Mouse (Mus musculus) C2C12 (cell line): ENCODE results near the gene Arid4a. TPM values are rescaled to one million over a fixed set of nuclear protein-coding genes. Genes with fewer than 3 reads are reported as not detected.

Experiments
- H3K27me3 ChIP-seq: one replicate; pipeline ENCODE4 v1.6.1; 2011; ENCODE audit not compliant: control insufficient read depth, insufficient read depth, insufficient read length
- H3K36me3 ChIP-seq: one replicate; pipeline ENCODE4 v1.6.1; 2011; ENCODE audit not compliant: control insufficient read depth, insufficient read depth
- H3K4me3 ChIP-seq: one replicate; pipeline ENCODE4 v1.5.1; 2011; ENCODE audit warnings: mild to moderate bottlenecking, control low read depth; ENCODE audit not compliant: poor library complexity, insufficient read depth, severe bottlenecking
- H3K79me2 ChIP-seq: one replicate; pipeline ENCODE4 v1.6.1; 2011; ENCODE audit not compliant: control insufficient read depth, insufficient read depth
- H3K79me3 ChIP-seq: one replicate; pipeline ENCODE4 v1.6.1; 2011; ENCODE audit warnings: low read depth, control low read depth
- H3ac ChIP-seq: one replicate; pipeline ENCODE3; 2011; ENCODE audit warnings: low read depth; ENCODE audit not compliant: control insufficient read depth, insufficient read length
- CEBPB ChIP-seq: IDR thresholded peaks from one replicate; pipeline ENCODE4 v1.6.1; 2011; ENCODE audit warnings: low read depth, mild to moderate bottlenecking, control low read depth, moderate library complexity
- CTCF ChIP-seq: IDR thresholded peaks from one replicate; pipeline ENCODE4 v1.5.1; 2011; ENCODE audit not compliant: control insufficient read depth, insufficient read depth, insufficient read length
- FOSL1 ChIP-seq: IDR thresholded peaks from one replicate; pipeline ENCODE4 v1.8.0; 2011; ENCODE audit warnings: mild to moderate bottlenecking, low read length; ENCODE audit not compliant: poor library complexity, insufficient read depth, severe bottlenecking
- MAX ChIP-seq: IDR thresholded peaks from one replicate; pipeline ENCODE4 v1.6.1; 2011; ENCODE audit warnings: mild to moderate bottlenecking, control low read depth
- MYOD1 ChIP-seq: IDR thresholded peaks from one replicate; pipeline ENCODE4 v1.6.1; 2011; ENCODE audit warnings: low read depth; ENCODE audit not compliant: control insufficient read depth, insufficient read length
- MYOG ChIP-seq: IDR thresholded peaks from one replicate; pipeline ENCODE4 v1.6.1; 2011; ENCODE audit not compliant: control insufficient read depth, insufficient read length; ENCODE audit errors: extremely low read depth
- USF1 ChIP-seq: IDR thresholded peaks from one replicate; pipeline ENCODE4 v1.6.1; 2011; ENCODE audit warnings: low read depth, mild to moderate bottlenecking, control low read depth, moderate library complexity
- long read RNA-seq, 2 experiments: library from polyadenylated mRNA; unstranded; transcript quantifications; one replicate each; pipeline ENCODE4 v2.0.0; 2019 to 2020
- polyA plus RNA-seq: library from polyadenylated mRNA; unstranded; fragments of >200 nt; fragmentation: generic; extraction: Trizol; gene quantifications from one replicate; pipeline ENCODE4 v1.2.1, GENCODE M21; 2012; ENCODE audit warnings: missing spikeins

The Arid4a gene
- 2.0 TPM for polyA plus RNA-seq
- long read RNA-seq, experiment 1, partial matches to known transcripts = 8 of 10 reads
- long read RNA-seq, experiment 1, other reads (novel, unspliced or antisense) = 2 of 10 reads
- long read RNA-seq, experiment 2, partial matches to known transcripts = 23 of 25 reads
- long read RNA-seq, experiment 2, other reads (novel, unspliced or antisense) = 2 of 25 reads

DNA sequence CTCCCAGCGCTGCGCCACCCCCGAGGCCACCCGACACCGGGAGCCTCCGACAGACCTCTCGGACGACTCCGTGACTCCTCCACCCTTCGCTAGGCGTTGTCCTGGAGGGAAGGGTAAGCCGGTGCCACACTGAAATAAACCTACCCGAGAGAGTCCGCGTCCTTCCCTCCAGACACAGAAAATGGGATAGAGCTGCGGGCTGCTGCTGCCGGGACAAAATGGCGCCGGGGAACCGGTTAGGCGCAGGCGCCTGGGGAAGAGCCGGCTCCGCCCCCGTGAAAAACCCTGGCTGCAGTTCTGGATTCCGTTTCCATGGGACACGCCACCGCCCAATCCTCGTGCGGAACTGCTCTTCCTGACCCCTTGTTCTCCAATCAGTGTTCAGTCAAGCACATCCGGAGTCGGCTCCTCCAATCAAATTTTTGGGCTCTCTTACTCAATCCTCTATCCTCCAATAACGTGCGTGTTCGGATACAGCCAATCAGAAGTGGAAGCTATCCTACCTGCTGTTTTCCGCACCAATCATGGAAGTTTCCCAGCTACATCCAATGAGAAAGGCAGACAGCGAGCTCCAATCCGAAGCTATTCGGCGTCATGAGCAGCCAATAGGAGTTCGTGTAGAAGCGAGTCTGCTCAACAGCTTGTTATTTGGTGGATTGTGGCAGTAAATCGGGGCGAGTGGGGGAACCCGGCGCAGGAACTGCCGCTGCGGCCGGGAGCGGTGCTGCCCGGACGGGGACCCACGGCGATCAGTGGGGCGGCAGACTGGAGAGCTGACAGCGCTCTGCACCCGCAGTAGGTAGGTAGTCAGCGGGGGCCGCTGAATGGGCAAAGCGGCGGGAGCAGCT, at the start of gene Arid4a:
TSS of gene Arid4a (plus strand) at position 628 of the 848 bp plus-strand sequence.
- Histone ChIP-seq H3K4me3 (peak within 1 kb of the TSS; percentile 96), H3K27me3 (no peaks in the 10 kb centered on the region), H3K79me2 (peaks cover 63% of the 10 kb centered on the region), H3ac (peak within 1 kb of the TSS; percentile 93), H3K36me3 (peaks cover 53% of the 10 kb centered on the region), H3K79me3 (peaks cover 43% of the 10 kb centered on the region)
- TF ChIP-seq USF1 (no peak), MYOG (no peak), CEBPB (peak; percentile 75), MAX (no peak), MYOD1 (no peak), FOSL1 (no peak)

DNA sequence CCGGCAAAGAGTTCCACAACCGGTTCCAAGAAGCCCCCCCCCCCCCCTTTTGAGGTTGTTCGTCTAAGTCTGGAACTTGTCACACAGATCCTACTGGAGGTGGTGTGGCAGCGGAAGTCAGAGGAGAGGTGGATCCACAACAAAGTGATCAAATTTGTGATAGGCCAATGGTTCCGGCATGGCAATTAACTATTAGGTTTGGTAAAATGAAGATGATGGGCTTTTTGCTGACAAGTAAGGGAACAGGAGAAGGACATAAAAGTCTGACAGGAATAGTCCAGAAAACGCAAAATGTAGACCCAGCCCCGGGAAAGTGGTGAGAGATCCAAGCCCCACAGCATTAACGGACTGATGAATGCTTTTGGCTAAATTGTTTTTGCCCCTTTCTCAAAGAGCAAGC, 48.2 kb upstream of the Arid4a start:
- peaks cover 15% of the 10 kb centered on the region for H3K36me3 ChIP-seq
- no peaks in the 10 kb centered on the region for H3K79me2 ChIP-seq
- no peaks in the 10 kb centered on the region for H3K27me3 ChIP-seq
- H3ac ChIP-seq = peak overlapping the region; percentile 80
- H3K4me3 ChIP-seq = peak overlapping the region; percentile 60
- no peaks in the 10 kb centered on the region for H3K79me3 ChIP-seq
- TF ChIP-seq CEBPB (no peak), CTCF (no peak), MYOD1 (no peak), MAX (no peak), FOSL1 (no peak)

GRCm38 (mm10) chr12:70968141-70968790, 47.5 kb upstream of the Arid4a start:
- H3K36me3 ChIP-seq = peaks cover 9% of the 10 kb centered on the region
- TF ChIP-seq USF1 (no peak), MAX (no peak), MYOG (no peak), FOSL1 (no peak), CEBPB (no peak), CTCF (no peak), MYOD1 (no peak)

GRCm38 (mm10) chr12:70968791-70969307, 46.9 kb upstream of the Arid4a start:
- peak overlapping the region; percentile 28 for H3ac ChIP-seq
- H3K79me3 ChIP-seq = no peaks in the 10 kb centered on the region
- H3K79me2 ChIP-seq = no peaks in the 10 kb centered on the region
- H3K4me3 ChIP-seq = peak overlapping the region; percentile 60
- TF ChIP-seq CTCF (no peak), CEBPB (no peak), FOSL1 (no peak), MYOG (no peak), MAX (no peak), MYOD1 (no peak)
- peaks cover 4% of the 10 kb centered on the region for H3K36me3 ChIP-seq
- H3K27me3 ChIP-seq = no peaks in the 10 kb centered on the region

More at GRCm38 (mm10) chr12:70968141-70968790, 47.5 kb upstream of the Arid4a start:
- no peaks in the 10 kb centered on the region for H3K79me2 ChIP-seq
- H3ac ChIP-seq = peak overlapping the region; percentile 80
- no peaks in the 10 kb centered on the region for H3K27me3 ChIP-seq
- H3K79me3 ChIP-seq = no peaks in the 10 kb centered on the region
- peak overlapping the region; percentile 60 for H3K4me3 ChIP-seq

GRCm38 (mm10) chr12:70969485-70970184, 46.2 kb upstream of the Arid4a start:
- H3K79me3 ChIP-seq = no peaks in the 10 kb centered on the region
- peaks cover 3% of the 10 kb centered on the region for H3K79me2 ChIP-seq
- no peaks in the 10 kb centered on the region for H3K27me3 ChIP-seq
- no peaks in the 10 kb centered on the region for H3K36me3 ChIP-seq
- H3ac ChIP-seq = no peak overlapping the region
- H3K4me3 ChIP-seq = no peak overlapping the region
- TF ChIP-seq CTCF (peak; percentile 27), CEBPB (no peak)
